Mouse (Mus musculus) limb, embryonic 13.5 days (tissue): ENCODE measurements at regions not wholly inside any gene's neighbourhood (a gene's known extent, or its start where the extent isn't known, plus 50 kb on each side); places are given as distances from the start of the nearest gene placed in this dataset.
A peak's percentile ranks its signal among the peaks of the same experiment; 100 is the strongest.

Source experiments
- ATAC-seq: fragments of 200-750 bp; cut with Nextera tagmentation; 2 replicates; pipeline ENCODE4 v1.8.0; 2017; ENCODE audit warnings: low read depth, moderate number of reproducible peaks, moderate TSS enrichment; ENCODE audit not compliant: low FRiP score
- H3K27ac ChIP-seq: fragments of 300-500 bp; sonication (generic); 2 replicates; pipeline ENCODE4 v1.5.1; 2015; ENCODE audit warnings: inconsistent platforms, mild to moderate bottlenecking, moderate library complexity
- H3K27me3 ChIP-seq: fragments of 300-500 bp; sonication (generic); 2 replicates; pipeline ENCODE4 v1.6.1; 2015; ENCODE audit warnings: mild to moderate bottlenecking, inconsistent platforms
- H3K36me3 ChIP-seq: fragments of 300-500 bp; sonication (generic); 2 replicates; pipeline ENCODE4 v1.6.1; 2015; ENCODE audit warnings: inconsistent platforms, mild to moderate bottlenecking, moderate library complexity
- H3K4me1 ChIP-seq: fragments of 300-500 bp; sonication (generic); 2 replicates; pipeline ENCODE4 v1.6.1; 2015; ENCODE audit warnings: inconsistent platforms
- H3K4me2 ChIP-seq: fragments of 300-500 bp; sonication (generic); replicated peaks from 2 replicates; pipeline ENCODE4 v1.6.1; 2015; ENCODE audit warnings: inconsistent platforms, mild to moderate bottlenecking, moderate library complexity
- H3K4me3 ChIP-seq: fragments of 300-500 bp; sonication (generic); 2 replicates; pipeline ENCODE4 v1.5.1; 2015; ENCODE audit warnings: moderate library complexity, mild to moderate bottlenecking, inconsistent platforms
- H3K9ac ChIP-seq: fragments of 300-500 bp; sonication (generic); 2 replicates; pipeline ENCODE4 v1.6.1; 2015; ENCODE audit warnings: mild to moderate bottlenecking, inconsistent platforms
- H3K9me3 ChIP-seq: fragments of 300-500 bp; sonication (generic); 2 replicates; pipeline ENCODE4 v1.6.1; 2016; ENCODE audit warnings: inconsistent platforms
- WGBS: fragments of 180-500 bp; shearing (Covaris S2); methylation state at CpG from one replicate; pipeline ENCODE4 v1.1.7; 2015; 5-methylcytosine and 5-hydroxymethylcytosine counted together

DNA sequence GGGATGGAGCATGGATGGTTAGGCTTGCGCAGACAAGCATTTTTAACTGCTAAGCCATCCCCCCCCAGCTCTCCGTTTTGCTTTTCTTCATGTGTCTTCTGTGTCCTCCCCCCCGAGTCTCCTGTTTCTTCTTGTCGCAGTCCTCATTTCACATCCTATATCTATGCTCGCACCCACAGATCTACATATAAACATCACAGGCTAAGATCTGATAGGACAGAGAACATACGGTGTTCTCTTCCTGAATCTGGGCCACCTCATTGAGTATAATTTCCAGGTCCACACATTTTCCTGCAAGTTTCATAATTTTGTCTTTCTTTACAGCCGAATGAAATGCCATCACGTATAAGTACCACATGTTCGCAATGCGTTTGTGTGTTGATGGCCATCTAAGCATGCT is 168.7 kb downstream of the Zfp36l1 start:
- Histone ChIP-seq H3K4me3 (no peak overlapping the region), H3K27me3 (no peaks in the 10 kb centered on the region), H3K9me3 (no peaks in the 10 kb centered on the region), H3K4me2 (no peak overlapping the region), H3K9ac (no peak overlapping the region), H3K27ac (peak overlapping the region; percentile 59; the same call in 1 of the 2 replicates), H3K4me1 (peaks cover 48% of the 10 kb centered on the region), H3K36me3 (no peaks in the 10 kb centered on the region)
- 77% methylated on average over 10 of the region's 10 CpGs for WGBS
- ATAC-seq, result no peak

DNA sequence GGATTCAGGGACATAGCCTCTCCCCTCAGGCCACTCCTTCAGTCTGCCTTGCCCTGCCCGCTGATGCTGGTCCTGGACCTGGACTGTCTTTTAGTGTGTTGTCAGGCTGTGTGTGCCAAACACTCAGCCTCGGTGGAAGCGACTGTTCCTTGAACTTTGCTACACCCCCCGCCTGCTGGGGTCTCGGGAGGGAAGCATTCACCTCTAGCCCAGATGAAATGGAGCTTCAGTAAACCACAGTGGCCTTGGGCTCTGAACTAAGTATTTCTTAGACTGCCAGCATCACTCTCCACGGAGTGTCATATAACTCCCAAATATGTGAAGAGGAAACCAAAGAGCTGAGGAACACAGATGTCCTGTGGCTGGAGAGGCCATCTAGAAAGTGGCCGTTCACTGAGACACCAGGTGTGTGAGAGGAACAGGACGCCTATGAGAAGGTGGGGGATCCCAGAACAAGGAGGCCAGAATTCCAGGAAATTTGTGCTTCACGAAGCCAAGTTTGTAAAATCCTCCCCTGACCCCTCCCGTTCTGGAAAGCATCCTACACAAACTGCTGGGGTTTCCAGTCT is 170.2 kb downstream of the Zfp36l1 start:
- Histone ChIP-seq H3K4me3 (no peak overlapping the region), H3K9me3 (no peaks in the 10 kb centered on the region), H3K4me1 (peaks cover 42% of the 10 kb centered on the region), H3K27ac (peak overlapping the region; percentile 76), H3K9ac (no peak overlapping the region), H3K36me3 (no peaks in the 10 kb centered on the region), H3K4me2 (no peak overlapping the region), H3K27me3 (no peaks in the 10 kb centered on the region)
- 13% methylated on average over 10 of the region's 10 CpGs for WGBS
- peak; percentile 45; the same call in 1 of the 2 replicates for ATAC-seq

DNA sequence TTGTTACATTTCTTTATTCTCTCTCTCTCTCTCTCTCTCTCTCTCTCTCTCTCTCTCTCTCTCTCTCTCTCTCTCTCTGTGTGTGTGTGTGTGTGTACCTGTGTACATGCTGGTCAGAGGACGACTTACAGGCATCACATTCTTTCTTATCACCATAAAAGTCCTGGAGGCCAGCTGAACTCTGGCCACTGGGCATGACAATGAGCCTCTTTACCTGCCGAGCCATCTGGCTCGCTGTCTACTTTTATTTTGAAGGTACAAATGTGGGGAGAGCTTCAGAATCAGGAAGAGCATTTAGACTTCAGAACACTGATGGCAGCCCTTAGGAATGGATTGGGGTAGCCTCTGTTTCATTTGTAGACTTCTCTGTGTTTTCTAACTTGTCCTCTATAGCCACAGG is 171.0 kb downstream of the Zfp36l1 start:
- 22% methylated on average over 3 of the region's 3 CpGs for WGBS
- no peak for ATAC-seq
- Histone ChIP-seq H3K36me3 (no peaks in the 10 kb centered on the region), H3K4me1 (peaks cover 50% of the 10 kb centered on the region), H3K27ac (peak overlapping the region; percentile 76; the same call in 1 of the 2 replicates), H3K4me3 (no peak overlapping the region), H3K27me3 (no peaks in the 10 kb centered on the region), H3K4me2 (no peak overlapping the region), H3K9ac (no peak overlapping the region), H3K9me3 (no peaks in the 10 kb centered on the region)

DNA sequence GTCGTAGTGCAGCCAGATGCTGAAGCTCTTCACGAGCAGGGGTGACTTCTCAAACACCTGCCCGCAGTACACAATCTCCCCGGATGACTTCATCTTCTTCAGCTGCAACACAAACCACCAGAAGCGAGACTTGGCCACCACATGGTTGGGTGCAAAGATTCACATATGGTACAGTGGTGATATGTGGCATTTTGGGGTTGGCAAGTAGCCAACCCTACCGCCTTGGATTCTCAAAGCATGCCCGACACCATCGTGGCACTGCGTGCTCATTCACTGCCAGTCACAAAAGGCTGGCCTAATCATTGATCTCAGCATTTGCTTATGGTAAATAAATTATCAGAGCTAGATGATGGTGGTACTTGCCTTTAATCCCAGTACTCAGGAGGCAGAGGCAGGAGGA is 173.4 kb downstream of the Zfp36l1 start:
- no peak overlapping the region for H3K4me3 ChIP-seq
- WGBS, result 86% methylated on average over 9 of the region's 9 CpGs
- no peaks in the 10 kb centered on the region for H3K9me3 ChIP-seq
- H3K4me1 ChIP-seq, result peaks cover 49% of the 10 kb centered on the region
- no peaks in the 10 kb centered on the region for H3K27me3 ChIP-seq
- no peaks in the 10 kb centered on the region for H3K36me3 ChIP-seq
- no peak overlapping the region for H3K9ac ChIP-seq
- ATAC-seq, result no peak
- no peak overlapping the region for H3K4me2 ChIP-seq
- H3K27ac ChIP-seq, result no peak overlapping the region

DNA sequence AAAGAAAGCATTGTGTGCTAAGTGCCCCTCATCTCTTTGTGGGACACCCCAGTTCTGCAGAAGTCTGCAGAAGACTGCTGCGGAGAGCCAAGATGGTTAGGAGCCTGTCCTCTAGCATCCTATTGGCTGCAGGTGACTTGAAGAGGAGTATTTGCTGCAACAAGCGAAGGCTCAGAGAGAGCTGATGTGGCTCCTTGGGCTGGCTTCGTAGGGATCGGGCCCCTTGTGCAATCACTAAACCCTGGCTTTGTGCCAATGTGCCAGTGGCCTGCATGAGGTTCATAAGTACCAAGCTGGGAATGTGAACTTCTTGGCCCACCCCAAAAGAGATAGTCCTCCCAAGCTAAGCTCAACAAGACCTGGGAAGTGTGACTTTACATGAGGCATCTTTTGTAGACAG is 174.9 kb downstream of the Zfp36l1 start:
- no peak overlapping the region for H3K4me2 ChIP-seq
- H3K9me3 ChIP-seq, result no peaks in the 10 kb centered on the region
- no peak for ATAC-seq
- no peaks in the 10 kb centered on the region for H3K27me3 ChIP-seq
- no peak overlapping the region for H3K9ac ChIP-seq
- no peak overlapping the region for H3K27ac ChIP-seq
- H3K4me1 ChIP-seq, result peaks cover 33% of the 10 kb centered on the region
- no peaks in the 10 kb centered on the region for H3K36me3 ChIP-seq
- WGBS, result 96% methylated on average over 4 of the region's 4 CpGs
- no peak overlapping the region for H3K4me3 ChIP-seq

DNA sequence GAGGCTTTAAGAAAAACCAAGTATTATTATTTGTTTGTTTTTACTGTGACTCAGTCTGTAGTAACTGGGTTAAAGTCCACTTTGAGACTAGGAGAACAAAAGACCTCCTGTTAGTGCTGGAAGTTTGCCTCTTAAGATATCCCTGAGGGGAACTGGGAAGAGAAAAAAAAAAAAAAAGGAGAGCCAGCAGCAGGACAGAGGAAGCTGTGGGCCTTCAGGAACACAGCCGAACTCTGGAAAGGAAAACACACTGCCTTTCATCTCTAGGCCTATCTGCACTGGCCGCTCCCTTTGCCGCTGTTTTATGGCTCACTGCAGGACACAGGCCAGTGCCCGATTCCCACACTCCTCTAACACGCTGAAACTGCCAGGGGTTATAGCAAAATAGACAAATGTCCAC is 176.1 kb downstream of the Zfp36l1 start:
- ATAC-seq, result peak; percentile 54; the same call in 1 of the 2 replicates
- no peak overlapping the region for H3K9ac ChIP-seq
- no peak overlapping the region for H3K4me3 ChIP-seq
- H3K4me1 ChIP-seq, result peaks cover 27% of the 10 kb centered on the region
- WGBS, result 22% methylated on average over 5 of the region's 5 CpGs
- H3K4me2 ChIP-seq, result no peak overlapping the region
- no peaks in the 10 kb centered on the region for H3K9me3 ChIP-seq
- peak overlapping the region; percentile 70 for H3K27ac ChIP-seq
- H3K36me3 ChIP-seq, result no peaks in the 10 kb centered on the region
- H3K27me3 ChIP-seq, result no peaks in the 10 kb centered on the region

DNA sequence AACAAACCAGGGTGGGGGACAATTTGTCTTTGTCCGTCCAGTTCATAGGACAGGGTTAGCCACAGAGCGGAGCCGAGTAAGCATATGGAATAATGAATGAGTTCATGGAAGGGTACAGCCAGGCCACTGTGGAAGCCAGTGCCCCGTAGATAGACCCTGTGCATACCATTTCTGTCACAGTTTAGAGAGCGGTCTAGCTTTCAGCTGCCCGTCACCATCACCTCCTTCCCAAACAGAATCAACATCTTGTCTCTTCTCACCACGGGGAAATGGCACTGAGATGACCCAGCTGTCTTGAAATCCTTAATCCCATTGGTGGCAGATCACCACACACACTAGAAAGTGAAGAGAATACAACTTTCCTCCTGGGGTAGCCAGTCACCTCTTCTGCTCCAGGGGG is 178.7 kb downstream of the Zfp36l1 start:
- Histone ChIP-seq H3K36me3 (no peaks in the 10 kb centered on the region), H3K4me3 (no peak overlapping the region), H3K4me2 (no peak overlapping the region), H3K27me3 (no peaks in the 10 kb centered on the region), H3K9ac (no peak overlapping the region), H3K27ac (no peak overlapping the region), H3K9me3 (no peaks in the 10 kb centered on the region), H3K4me1 (peaks cover 51% of the 10 kb centered on the region)
- 78% methylated on average over 7 of the region's 7 CpGs for WGBS
- no peak for ATAC-seq

DNA sequence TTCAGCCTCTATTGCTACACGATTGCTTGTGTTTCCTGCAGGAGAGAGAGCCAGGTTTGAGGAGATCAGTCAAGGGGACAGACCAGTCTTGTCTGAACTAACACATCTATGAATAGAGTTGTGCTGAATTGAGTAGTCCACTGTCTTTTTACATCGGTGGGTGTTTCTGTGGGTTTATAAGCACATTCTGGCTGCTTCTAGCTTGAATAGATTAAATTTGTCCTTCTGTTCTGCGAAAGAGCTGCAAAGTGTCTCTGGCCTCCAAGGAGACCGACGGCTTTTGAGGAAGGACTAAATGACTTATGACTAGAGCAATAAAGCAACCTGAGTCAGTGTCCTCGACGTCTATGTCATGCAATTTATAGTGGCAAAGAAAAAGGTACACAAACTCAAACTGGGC is 179.9 kb downstream of the Zfp36l1 start:
- Histone ChIP-seq H3K27ac (no peak overlapping the region), H3K9me3 (no peaks in the 10 kb centered on the region), H3K9ac (no peak overlapping the region), H3K4me3 (no peak overlapping the region), H3K36me3 (no peaks in the 10 kb centered on the region), H3K27me3 (no peaks in the 10 kb centered on the region), H3K4me1 (peaks cover 63% of the 10 kb centered on the region), H3K4me2 (no peak overlapping the region)
- ATAC-seq, result no peak
- 74% methylated on average over 7 of the region's 7 CpGs for WGBS

DNA sequence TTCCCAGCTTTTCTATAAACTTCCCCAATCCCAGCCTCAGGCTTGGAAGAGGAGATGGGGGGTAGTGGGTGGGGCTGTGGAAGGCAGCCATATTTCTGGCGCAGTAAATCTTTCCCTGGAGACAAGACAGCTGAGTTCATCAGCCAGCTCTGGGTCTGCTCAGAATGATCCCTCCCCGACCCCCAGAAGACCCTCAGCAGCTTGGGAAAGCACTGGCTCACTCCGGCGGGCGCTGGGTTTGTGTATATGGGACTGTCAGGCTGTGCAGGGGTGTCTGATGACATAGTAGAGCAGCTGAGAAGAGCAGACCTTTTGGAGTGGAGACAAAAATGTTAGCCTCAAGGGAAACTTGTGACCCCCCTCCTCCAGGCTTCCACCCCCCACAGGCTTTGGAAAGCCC is 181.4 kb downstream of the Zfp36l1 start:
- H3K9me3 ChIP-seq, result no peaks in the 10 kb centered on the region
- peak; percentile 55 for ATAC-seq
- H3K4me2 ChIP-seq, result no peak overlapping the region
- H3K9ac ChIP-seq, result no peak overlapping the region
- H3K27me3 ChIP-seq, result no peaks in the 10 kb centered on the region
- no peak overlapping the region for H3K4me3 ChIP-seq
- H3K27ac ChIP-seq, result peak overlapping the region; percentile 61; the same call in 1 of the 2 replicates
- 40% methylated on average over 5 of the region's 5 CpGs for WGBS
- peaks cover 62% of the 10 kb centered on the region for H3K4me1 ChIP-seq
- H3K36me3 ChIP-seq, result no peaks in the 10 kb centered on the region

DNA sequence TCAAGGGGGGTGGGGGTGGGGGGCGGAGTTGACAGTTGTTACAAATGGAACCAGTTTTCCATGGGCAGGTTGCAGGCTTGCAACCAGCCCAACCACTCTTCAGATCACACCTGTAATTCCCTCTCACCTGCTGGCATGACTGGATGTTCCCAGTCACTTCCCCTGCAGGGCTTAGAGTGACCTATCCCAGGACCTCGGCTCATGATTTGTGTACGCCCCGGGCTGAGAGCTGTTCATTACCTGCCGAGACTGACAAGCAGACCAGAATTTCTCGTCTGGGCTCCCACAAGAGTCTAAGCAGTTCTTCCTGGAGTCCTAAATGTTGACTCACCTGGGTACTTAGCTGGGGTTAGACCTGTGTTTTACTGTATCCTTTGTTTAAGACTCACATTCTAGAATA is 183.0 kb downstream of the Zfp36l1 start:
- Histone ChIP-seq H3K4me2 (no peak overlapping the region), H3K27ac (peak overlapping the region; percentile 95), H3K4me1 (peaks cover 71% of the 10 kb centered on the region), H3K36me3 (no peaks in the 10 kb centered on the region), H3K9me3 (no peaks in the 10 kb centered on the region), H3K9ac (no peak overlapping the region), H3K27me3 (no peaks in the 10 kb centered on the region), H3K4me3 (no peak overlapping the region)
- WGBS, result 45% methylated on average over 6 of the region's 6 CpGs
- no peak for ATAC-seq

DNA sequence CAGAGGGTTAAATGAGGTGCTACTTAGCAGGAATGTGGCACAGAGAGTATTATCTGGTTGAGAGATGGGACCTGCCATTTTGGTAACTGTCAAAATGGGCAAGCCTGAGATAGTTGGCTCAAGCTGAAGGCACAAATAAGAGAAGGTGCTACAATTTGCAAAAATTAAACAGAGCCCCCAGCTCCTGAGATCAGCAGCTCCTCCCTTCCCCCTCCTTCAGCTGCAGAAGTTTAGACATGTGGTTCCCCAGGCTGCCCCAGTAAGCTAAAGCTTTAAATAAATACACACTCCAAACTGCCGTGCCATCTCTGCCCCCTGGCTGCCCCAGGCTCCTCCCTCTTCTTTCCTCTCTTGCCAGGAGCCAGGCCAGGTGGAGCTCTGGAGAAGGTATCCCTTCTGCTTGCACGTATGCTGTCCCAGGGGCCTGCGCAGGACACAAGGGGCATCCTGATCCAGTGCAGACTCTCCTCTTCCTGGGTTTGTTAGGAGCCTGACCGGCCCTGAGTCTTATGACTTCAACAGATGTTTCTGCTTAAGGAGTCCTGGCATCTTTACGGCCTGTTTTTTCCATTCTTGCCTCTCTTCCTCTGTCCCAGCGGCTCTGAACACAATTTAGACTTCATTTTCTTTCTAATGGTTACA is 184.0 kb downstream of the Zfp36l1 start:
- H3K27me3 ChIP-seq, result no peaks in the 10 kb centered on the region
- H3K36me3 ChIP-seq, result no peaks in the 10 kb centered on the region
- WGBS, result 2% methylated on average over 6 of the region's 6 CpGs
- peaks cover 77% of the 10 kb centered on the region for H3K4me1 ChIP-seq
- peak overlapping the region; percentile 95 for H3K27ac ChIP-seq
- no peak overlapping the region for H3K4me3 ChIP-seq
- H3K9me3 ChIP-seq, result no peaks in the 10 kb centered on the region
- H3K4me2 ChIP-seq, result peak overlapping the region; percentile 44
- no peak overlapping the region for H3K9ac ChIP-seq
- peak; percentile 45; the same call in 1 of the 2 replicates for ATAC-seq

DNA sequence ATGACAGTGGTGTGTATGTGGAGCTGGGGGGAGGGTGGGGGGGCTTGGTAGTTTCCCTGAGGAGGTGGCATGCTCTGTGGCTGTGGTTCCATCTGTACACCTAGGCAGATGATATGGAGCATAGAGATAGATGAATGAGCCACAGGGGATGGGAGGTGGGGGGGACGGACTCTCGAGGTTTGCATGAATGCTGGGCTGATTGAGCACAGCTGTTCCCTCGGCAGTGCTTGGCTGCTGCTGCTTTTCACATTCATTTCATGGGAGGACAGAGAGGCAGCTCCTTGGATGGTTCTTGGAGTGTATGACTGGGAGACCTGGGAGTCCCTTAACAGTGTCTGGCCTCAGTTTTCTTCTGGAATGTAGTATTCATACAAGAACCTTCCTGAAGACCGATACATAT is 184.5 kb downstream of the Zfp36l1 start:
- Histone ChIP-seq H3K4me2 (peak overlapping the region; percentile 44), H3K9me3 (no peaks in the 10 kb centered on the region), H3K4me1 (peaks cover 77% of the 10 kb centered on the region), H3K27me3 (no peaks in the 10 kb centered on the region), H3K27ac (peak overlapping the region; percentile 95), H3K9ac (no peak overlapping the region), H3K36me3 (no peaks in the 10 kb centered on the region), H3K4me3 (no peak overlapping the region)
- ATAC-seq, result peak; percentile 24; the same call in 1 of the 2 replicates
- 13% methylated on average over 4 of the region's 4 CpGs for WGBS
